ENCODE assay signal across 27 mouse cellular contexts in genomic region chr11:61647110-61647910, GRCm38 (mm10). TPM values are rescaled to one million over a fixed set of nuclear protein-coding genes. Genes with fewer than 3 reads are reported as not detected.
DNase-seq lines count a peak whose midpoint lies in the region; ATAC-seq and TF ChIP-seq lines count a peak whose summit lies in the region.
"Had no signal": no experiment of that assay in that cellular context is flagged by ENCODE, and none has a peak within 500 bp of the region (broad histone marks: within the 10 kb centered on the region; RNA-seq: fewer than 3 reads in every experiment).

No protein-coding gene starts in this region.

- peaks cover 3% of the 10 kb centered on the region; the same call in 1 of the 2 replicates for H3K4me1 ChIP-seq in bone marrow, adult 2 months (ENCODE audit: control insufficient read depth, insufficient read depth, low read length)
- H3K4me1 ChIP-seq in kidney, embryonic 14.5 days (ENCODE audit: control insufficient read depth, insufficient read depth, low read length) = no peaks in the 10 kb centered on the region
- H3K4me1 ChIP-seq: hindbrain, embryonic 12.5 days; limb, embryonic 12.5 days; neural tube, embryonic 13.5 days had no signal

- peak overlapping the region; percentile 10; the same call in 1 of the 2 replicates for H3K27ac ChIP-seq in bone marrow, adult 2 months (ENCODE audit: control insufficient read depth, insufficient read depth, low read depth, low read length, poor library complexity)
- H3K27ac ChIP-seq in kidney, embryonic 14.5 days (ENCODE audit: low read depth, low read length) = no peak overlapping the region
- H3K27ac ChIP-seq: embryonic facial prominence, embryonic 15.5 days; hindbrain, embryonic 12.5 days; limb, embryonic 12.5 days; liver, embryonic 14.5 days; lung, embryonic 15.5 days; macrophage; neural tube, embryonic 13.5 days had no signal

- DNase-seq in adrenal gland, adult 2 months = peak; percentile 18
- DNase-seq in adrenal gland, postnatal 25 days = no peak
- DNase-seq in CD4-positive, CD25-positive, alpha-beta regulatory T cell, adult 2 months (ENCODE audit: low read depth, low spot score) = peak; percentile 83
- peak; percentile 89 for DNase-seq in splenic B cell, adult 2 months (ENCODE audit: low read depth, low spot score)
- no peak for DNase-seq in cerebellum, postnatal 36 days
- no peak for DNase-seq in cerebellum, adult 11 months
- DNase-seq: adrenal gland, postnatal 10 days; cerebellum, adult 11-12 months; cerebellum, postnatal 14 days; embryo, embryonic 11 days; gastrocnemius, adult 2 months; heart, postnatal 10 days; kidney, adult 9 months; kidney, postnatal 36 days had no signal

- no peak overlapping the region for H3K4me2 ChIP-seq in kidney, embryonic 14.5 days (replicated peaks; ENCODE audit: low read depth, low read length)
- H3K4me2 ChIP-seq: embryonic facial prominence, embryonic 15.5 days; heart, embryonic 11.5 days; hindbrain, embryonic 12.5 days; limb, embryonic 12.5 days; lung, embryonic 15.5 days; midbrain, embryonic 11.5 days; neural tube, embryonic 13.5 days had no signal

- H3K4me3 ChIP-seq in bone marrow, adult 2 months (replicated peaks; ENCODE audit: control insufficient read depth, low read depth, low read length) = no peak overlapping the region
- H3K4me3 ChIP-seq in kidney, embryonic 14.5 days (ENCODE audit: low read length) = no peak overlapping the region
- H3K4me3 ChIP-seq: embryonic facial prominence, embryonic 15.5 days; gastrocnemius, adult 2 months; hindbrain, embryonic 12.5 days; limb, embryonic 12.5 days; lung, embryonic 15.5 days; neural tube, embryonic 13.5 days had no signal

- no peaks in the 10 kb centered on the region for H3K9me3 ChIP-seq in kidney, embryonic 14.5 days (ENCODE audit: control insufficient read depth, low read length)
- H3K9me3 ChIP-seq: embryonic facial prominence, embryonic 15.5 days; hindbrain, embryonic 12.5 days; limb, embryonic 12.5 days; lung, embryonic 15.5 days; neural tube, embryonic 13.5 days had no signal

- no peak overlapping the region for H3K9ac ChIP-seq in kidney, embryonic 14.5 days (ENCODE audit: low read depth, low read length)
- H3K9ac ChIP-seq: embryonic facial prominence, embryonic 15.5 days; hindbrain, embryonic 12.5 days; limb, embryonic 12.5 days; liver, embryonic 14.5 days; lung, embryonic 15.5 days; neural tube, embryonic 13.5 days had no signal

- TF ChIP-seq CTCF in bone marrow, adult 2 months (IDR thresholded peaks at IDR 0.05; ENCODE audit: control insufficient read depth, insufficient read depth, low read length) = no peak

- TF ChIP-seq POLR2A in bone marrow, adult 2 months (IDR thresholded peaks at IDR 0.05; ENCODE audit: borderline replicate concordance, control insufficient read depth, low read depth, low read length) = no peak

- H3K27me3 ChIP-seq in splenic B cell, adult 2 months (ENCODE audit: control insufficient read depth, insufficient read depth, low read length, poor library complexity, severe bottlenecking) = no peaks in the 10 kb centered on the region
- no peaks in the 10 kb centered on the region for H3K27me3 ChIP-seq in kidney, embryonic 14.5 days (ENCODE audit: control insufficient read depth, insufficient read depth, low read length)
- H3K27me3 ChIP-seq: embryonic facial prominence, embryonic 15.5 days; hindbrain, embryonic 12.5 days; limb, embryonic 12.5 days; lung, embryonic 15.5 days; neural tube, embryonic 13.5 days had no signal

- no peaks in the 10 kb centered on the region for H3K36me3 ChIP-seq in splenic B cell, adult 2 months (ENCODE audit: control insufficient read depth, insufficient read depth, low read length, poor library complexity, severe bottlenecking)
- no peaks in the 10 kb centered on the region for H3K36me3 ChIP-seq in kidney, embryonic 14.5 days (ENCODE audit: control insufficient read depth, insufficient read depth, low read length)
- H3K36me3 ChIP-seq: embryonic facial prominence, embryonic 15.5 days; hindbrain, embryonic 12.5 days; limb, embryonic 12.5 days; lung, embryonic 15.5 days; neural tube, embryonic 13.5 days had no signal

- WGBS in bone marrow, adult 2 months = 35% methylated on average over 10 of the region's 10 CpGs
- 72% methylated on average over 10 of the region's 10 CpGs for WGBS in kidney, embryonic 14.5 days

- no peak for ATAC-seq in kidney, embryonic 14.5 days (ENCODE audit: low FRiP score, low TSS enrichment)

RNA-seq across cellular contexts. Expression of gene Grap, which starts 5.8 kb away (rescaled TPM):
- 10 to 100 TPM in 1 of 2 experiments, 1 to 10 TPM in 1; 5.4 to 10.7 TPM for total RNA-seq in adrenal gland, adult 2 months (2021)
- 10.4 and 12.4 TPM in 2 replicates for polyA plus RNA-seq in adrenal gland, adult 2 months (2012; rRNA removed)
- total RNA-seq in adrenal gland, postnatal 25 days (2021) = 9.4 and 10.9 TPM in 2 replicates
- 8.2 and 11.8 TPM in 2 replicates for polyA plus RNA-seq in bone marrow, adult 2 months (2011; ENCODE audit: insufficient read depth, insufficient read length, low replicate concordance, missing spikeins)
- 7.5 and 8.6 TPM in 2 replicates for polyA plus RNA-seq in kidney, embryonic 14.5 days (2014; fragmentation: Nextera tagmentation; extraction: Ambion mirVana)

RNA-seq across cellular contexts. Expression of gene Fam83g, which starts 36.6 kb away (rescaled TPM):
- total RNA-seq in adrenal gland, adult 2 months (2021) = 1 to 10 TPM in 1 of 2 experiments, under 1 TPM in 1; 0.78 to 2.7 TPM
- 1.7 and 2.1 TPM in 2 replicates for polyA plus RNA-seq in adrenal gland, adult 2 months (2012; rRNA removed)
- 1.6 and 2.7 TPM in 2 replicates for total RNA-seq in adrenal gland, postnatal 25 days (2021)
- polyA plus RNA-seq in bone marrow, adult 2 months (2011; ENCODE audit: insufficient read depth, insufficient read length, low replicate concordance, missing spikeins) = not detected in 2 replicates
- polyA plus RNA-seq in kidney, embryonic 14.5 days (2014; fragmentation: Nextera tagmentation; extraction: Ambion mirVana) = 1.8 and 1.9 TPM in 2 replicates
- total RNA-seq: monocyte, adult 5-6 weeks had no signal
- polyA plus RNA-seq: C2C12, macrophage had no signal

Comparison
In these comparisons a context has a peak if more than half of its experiments do, and no peak if none do; other contexts are left out.
1. DNase-seq: peak in adrenal gland, adult 2 months (single experiment), CD4-positive, CD25-positive, alpha-beta regulatory T cell, adult 2 months (single experiment) and splenic B cell, adult 2 months (single experiment); none in adrenal gland, postnatal 25 days (single experiment), cerebellum, postnatal 36 days (0 of 2) and cerebellum, adult 11 months (single experiment).